Mouse (Mus musculus): Measurements from ENCODE around the gene Timeless.
"Not testable (repeated sequence)": the region's sequence is repeated elsewhere in the genome, so short reads cannot be mapped to it uniquely, and the experiment has no call there.

Timeless gene

DNA sequence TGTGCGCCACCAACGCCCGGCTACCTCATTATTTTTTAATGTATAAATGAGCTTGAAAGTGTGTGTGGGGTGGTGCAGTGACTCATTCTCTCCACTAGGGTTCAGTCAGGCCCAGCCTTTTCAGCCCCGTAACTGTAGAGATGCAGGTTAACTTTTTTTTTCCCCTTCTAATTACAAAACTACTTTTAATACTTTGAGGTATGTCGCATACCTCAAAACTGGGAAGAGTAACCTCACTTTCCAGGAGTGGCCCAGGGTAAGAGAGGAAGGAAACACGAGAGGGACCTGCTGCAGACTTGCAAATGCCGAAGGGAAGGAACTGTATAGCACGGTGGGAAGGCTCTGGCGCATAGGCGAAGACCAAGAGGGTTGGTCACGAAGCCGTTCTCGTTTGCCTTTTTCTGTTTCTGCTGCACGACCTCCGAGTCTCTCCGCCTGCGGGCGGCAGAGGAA is 19.0 kb upstream of the Timeless start:
- peak; percentile 71 for DNase-seq (ENCODE audit: low read depth, low spot score)

DNA sequence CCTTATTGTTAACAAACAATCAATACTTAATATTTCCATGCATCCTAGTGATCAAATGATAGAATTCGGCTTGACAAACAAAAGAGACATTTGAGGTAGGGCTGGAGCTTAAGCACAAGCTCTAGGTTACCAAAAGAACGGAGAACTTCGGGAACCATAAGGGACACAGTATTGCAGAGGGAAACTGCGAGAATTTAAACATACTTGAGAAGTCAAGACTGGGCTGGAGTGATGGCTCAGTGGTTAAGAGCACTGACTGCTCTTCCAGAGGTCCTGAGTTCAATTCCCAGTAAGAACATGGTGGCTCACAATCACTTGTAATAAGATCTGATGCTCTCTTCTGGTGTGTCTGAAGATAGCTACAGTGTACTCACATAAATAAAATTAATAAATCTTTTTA is 17.8 kb upstream of the Timeless start:
- DNase-seq (ENCODE audit: low read depth, low spot score): not testable (repeated sequence)

DNA sequence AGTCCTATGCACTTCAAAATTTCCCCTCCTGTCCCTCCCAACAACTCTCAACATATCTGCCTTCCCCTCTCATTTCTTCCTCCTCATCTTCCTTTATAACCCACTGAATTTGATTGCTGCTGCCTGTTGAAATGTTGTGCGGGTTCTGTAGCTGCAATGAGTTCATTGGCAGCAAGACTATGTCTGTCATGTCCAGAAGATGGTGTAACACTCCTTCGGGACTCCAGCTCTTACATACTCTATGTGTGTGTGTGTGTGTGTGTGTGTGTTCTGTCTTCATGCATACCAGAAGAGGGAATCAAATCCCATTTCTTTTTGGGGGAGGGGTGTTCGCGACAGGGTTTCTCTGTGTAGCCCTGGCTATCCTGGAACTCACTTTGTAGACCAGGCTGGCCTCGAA is 16.9 kb upstream of the Timeless start:
- DNase-seq (ENCODE audit: low read depth, low spot score): no peak

DNA sequence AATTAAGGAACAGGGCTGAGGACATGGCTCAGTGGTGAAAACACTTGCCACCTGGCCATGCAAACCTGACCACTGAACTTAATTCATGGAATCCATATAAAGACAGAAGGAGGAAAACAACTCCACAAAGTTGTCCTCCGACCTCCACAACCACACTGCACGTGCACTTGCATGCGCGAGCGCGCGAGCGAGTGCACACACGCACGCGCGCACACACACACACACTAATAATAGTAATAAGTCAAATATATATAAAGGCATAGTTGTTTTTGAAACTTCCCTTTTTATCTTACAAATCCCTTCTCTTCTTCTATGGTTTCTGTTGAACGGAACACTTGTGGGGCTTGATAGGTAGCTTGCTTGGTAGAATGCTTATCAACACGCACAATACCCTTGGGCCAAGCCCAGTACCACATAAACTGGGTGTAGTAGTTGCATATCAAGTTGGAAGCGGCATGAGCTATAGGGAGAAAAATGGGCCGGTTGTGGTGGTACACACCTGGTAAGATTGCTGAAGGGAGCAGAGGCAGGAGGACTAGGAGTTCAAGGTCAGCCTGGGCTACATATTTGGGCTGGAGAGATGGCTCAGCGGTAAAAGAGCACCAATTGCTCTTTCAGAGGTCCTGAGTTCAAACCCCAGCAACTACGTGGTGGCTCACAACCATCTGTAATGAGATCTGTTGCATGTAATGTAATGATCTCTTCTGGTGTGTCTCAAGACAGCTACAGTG is 13.3 kb upstream of the Timeless start:
- no peak for DNase-seq (ENCODE audit: low read depth, low spot score)

DNA sequence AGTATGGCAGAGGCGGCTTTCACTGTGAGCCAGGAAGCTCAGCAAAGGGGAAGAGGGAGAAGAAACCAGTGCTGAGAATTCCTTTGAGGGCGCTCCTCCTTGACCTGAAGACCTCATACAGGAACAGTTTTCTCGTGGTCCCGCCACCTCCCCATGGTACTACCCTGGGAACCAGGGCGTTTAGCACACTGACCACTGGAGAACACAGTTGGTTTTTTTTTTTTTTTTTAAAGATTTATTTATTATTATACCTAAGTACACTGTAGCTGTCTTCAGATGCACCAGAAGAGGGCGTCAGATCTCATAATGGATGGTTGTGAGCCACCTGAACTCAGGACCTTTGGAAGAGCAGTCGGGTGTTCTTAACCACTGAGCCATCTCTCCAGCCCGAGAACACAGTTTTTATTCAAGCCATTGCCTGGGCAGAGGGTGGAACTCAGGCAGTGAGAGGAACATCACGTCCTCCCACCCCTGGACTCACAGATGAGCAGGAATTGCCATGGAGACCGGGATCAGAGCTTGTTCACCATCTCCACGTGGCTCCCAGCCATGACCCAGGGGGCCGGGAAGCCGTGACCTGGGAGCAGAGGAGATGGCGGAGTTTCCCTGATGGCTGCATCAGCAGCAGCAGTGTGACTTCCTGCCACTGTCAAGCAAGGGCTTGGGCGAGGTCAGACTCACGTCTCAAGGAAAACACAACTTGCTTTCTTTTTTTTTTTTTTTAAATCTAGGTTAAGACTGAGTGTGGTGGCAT is 10.2 kb upstream of the Timeless start:
- no peak for DNase-seq (ENCODE audit: low read depth, low spot score)

DNA sequence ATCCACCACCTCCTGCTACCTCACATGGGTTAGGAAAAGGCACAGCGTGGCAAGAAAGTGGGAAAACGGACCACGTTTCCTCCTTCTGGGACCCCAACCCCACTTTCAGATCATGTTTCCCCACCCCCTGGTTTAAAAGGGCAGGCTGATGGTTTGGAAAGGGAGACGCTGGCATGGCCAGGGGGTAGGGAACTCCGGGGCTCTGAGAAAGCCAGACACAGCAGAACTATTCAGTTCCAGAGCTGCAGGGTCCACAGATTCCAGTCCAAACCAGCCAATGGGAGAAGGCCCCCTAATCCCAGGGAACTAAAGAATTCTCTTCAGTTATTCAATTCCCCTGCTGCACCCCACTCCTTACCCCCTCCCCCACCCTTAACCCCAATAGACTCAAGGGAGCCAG is 6.8 kb upstream of the Timeless start:
- no peak for DNase-seq (ENCODE audit: low read depth, low spot score)

DNA sequence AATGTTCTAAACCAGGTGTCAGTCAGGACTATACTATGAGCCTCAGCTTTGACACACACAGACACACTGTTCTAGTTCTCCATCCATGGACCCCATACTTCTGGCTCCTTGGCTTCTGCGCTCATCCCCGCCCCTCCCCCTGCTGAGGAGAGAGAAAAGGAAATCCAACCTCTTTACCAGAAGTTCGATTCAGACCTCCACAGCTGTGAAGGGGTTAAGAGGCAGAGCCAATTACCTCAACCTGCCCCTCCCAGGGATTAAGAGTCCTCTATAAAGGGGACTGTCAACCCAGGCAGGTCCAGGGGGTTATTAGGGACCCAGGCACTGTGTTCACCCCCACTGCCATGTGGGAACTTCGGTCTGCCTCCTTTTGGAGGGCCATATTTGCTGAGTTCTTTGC is 6.3 kb upstream of the Timeless start, which contains the start of gene Mip:
Gene Mip, plus strand, starts transcription at position 301 of the 400 bp plus-strand sequence.
- no peak for DNase-seq (ENCODE audit: low read depth, low spot score)

DNA sequence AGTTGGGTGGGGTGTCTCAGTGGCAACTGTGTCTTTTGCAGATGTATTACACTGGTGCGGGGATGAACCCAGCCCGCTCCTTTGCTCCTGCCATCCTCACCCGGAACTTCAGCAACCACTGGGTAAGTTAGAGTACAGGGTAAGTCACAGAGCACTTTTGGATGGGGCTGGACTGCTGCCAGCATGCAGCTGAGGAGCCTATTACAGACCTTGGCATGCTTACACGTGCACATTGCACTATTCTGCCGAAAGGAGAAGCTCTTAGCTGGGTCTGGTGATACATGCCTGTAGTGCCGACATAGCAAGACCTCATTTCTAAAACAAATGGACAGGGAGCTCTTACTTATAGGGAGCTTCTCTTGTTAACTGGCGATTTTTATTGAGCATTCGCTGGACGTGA is 4.3 kb upstream of the Timeless start:
- no peak for DNase-seq (ENCODE audit: low read depth, low spot score)

DNA sequence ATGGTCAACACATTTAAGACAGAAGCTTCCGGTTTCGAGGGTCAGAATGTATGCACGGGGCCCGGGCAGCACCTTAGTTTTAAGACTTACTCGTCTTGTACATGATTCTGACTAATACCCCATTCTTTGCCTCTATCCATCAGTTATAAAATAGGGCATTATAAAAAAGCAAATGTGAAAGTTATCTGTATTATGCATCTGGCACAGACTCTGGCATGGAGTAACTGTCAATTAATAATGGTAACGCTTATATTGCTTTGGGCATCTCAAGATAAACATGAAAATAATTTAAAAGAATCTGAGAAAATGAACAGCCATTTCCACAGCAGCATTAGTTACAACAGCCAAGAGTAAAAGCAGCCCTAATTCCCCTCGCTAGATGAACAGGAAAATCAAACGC is 3.9 kb upstream of the Timeless start:
- DNase-seq (ENCODE audit: low read depth, low spot score): no peak

DNA sequence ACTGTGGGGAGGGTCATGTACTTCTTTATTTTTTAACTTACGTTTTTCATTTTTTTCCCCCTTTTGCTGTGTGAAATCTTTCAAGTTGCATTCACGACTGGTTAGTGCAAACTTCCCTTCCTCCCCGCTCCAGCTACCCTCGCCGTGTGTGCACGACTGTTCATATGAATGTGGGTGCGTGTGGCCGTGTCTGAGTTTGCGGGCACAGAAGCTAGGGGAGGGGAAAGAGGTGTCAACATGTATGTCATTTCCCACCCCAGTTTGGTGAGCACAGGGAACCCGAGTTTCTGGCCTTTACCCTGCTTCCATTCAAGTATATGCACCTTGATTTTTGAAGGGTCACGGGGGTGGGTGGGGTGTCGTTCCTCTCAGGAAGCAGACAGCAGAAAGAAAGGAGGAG is 1.3 kb upstream of the Timeless start:
- no peak for DNase-seq (ENCODE audit: low read depth, low spot score)

DNA sequence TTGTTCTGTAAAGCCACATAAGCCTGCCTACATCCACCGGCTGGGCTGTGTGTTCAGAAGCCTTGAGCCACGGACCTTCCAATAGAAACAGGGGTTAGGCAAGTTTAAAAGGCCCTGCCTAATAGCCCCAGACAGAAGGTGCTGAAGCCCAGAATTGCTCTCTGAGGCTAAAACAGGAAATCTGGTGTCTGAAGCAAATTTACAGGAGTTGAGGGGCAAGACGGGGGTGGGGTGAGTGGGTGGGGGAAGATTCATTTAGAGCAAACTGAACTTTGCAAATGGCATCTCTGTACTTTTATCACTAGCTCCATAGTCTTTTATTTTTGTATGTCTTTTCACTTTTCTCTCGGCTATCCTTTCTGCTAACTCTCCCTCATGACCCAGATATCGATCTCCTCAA is 719 bp upstream of the Timeless start:
- no peak for DNase-seq (ENCODE audit: low read depth, low spot score)

DNA sequence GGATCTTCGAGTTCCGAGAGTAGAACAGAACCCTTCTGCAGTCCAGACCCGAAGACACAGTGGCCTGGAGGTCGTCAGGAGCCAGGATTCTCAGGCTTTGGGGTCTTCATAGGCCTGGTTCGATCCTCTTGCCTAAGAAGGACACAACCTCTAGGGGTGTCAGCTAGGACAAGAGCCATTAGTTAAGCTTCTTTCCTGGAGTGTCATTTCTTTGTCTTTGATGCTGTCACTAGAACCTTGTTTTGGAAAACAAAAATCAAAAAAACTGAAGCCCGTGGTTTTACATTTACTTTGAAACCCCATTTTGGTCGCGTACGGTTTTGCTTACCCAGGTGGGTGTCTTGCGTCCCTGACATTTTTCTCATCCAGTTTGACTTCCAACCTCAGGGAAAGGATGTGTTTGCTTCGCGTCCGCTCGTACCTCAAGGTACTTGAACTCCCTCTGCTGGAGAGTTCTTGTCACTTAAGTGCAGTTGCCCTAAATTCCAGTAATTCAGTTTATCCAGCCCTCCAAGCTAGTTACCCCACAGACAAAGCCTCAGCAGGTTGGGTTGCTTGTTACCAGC is 638 bp downstream of the Timeless start:
- DNase-seq (ENCODE audit: low read depth, low spot score): peak; percentile 92

DNA sequence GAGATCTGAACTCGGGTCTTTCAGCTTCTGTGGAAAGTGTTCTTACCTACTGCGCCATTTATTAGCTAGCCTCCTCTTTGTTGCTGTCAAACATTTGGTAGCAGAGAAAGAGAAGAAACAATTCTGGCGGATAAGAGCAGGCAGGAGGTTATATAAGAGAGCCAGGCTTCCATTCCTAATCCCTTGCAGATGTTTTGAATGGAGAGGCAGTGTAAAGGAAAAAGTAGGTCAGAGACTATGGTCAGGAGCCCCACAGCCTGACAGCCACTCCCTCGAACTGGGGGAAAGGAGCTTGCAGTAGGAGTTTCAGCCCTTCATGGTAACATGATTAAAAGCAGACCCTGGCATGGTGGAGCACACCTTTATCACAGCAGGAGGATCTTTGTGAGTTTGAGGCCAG is 4.5 kb downstream of the Timeless start:
- DNase-seq (ENCODE audit: low read depth, low spot score): no peak

DNA sequence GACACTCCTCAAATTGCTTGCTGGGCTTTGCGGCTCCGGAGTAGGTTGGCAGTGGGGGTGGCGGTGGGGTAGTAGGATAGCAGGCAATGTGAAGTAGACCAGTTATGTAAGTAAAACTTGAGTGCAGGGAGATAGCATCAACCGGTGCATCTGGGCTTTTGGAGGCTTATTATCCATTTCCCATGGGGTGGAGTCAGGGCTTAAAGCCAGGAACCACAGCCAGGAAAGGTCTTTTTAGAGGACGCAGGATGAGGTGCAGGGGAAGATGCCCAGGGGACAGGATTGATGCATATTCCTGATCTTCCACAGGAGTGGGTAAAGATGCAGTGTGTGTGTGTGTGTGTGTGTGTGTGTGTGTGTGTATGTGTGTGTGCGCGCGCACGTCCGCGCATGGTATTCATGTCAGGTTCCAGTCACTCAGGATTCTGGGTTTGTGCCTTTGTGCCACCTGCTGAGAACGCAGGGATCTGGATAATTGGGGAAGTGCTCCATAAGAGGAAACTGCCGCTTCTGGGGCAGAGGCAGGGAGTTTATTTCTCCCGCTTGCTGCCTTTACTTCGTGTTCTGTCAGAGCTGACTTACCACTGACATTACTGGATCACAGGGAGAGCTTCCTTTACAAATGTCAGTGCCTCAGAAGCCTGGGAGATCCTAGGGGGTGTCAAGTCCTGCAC is 6.1 kb downstream of the Timeless start:
- no peak for DNase-seq (ENCODE audit: low read depth, low spot score)

DNA sequence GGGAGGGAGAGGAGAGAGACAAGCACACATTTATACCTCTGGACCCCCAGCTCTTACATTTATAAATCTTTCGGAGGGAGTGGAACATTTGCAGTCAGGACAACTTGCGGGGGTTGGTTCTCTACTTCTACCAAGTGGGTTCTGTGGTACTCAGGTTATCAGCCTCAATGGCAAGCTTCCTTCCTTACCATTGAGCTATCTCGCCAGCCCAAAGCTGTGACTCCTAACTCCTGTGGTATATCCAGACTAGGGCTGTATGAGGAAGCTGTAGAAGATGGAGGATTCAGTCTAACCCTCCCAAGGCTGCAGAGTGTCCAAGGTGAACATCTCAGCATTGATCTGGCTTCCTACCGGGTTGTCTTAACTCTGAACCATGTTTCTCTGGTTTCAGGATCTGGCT is 7.3 kb downstream of the Timeless start:
- DNase-seq (ENCODE audit: low read depth, low spot score): no peak

DNA sequence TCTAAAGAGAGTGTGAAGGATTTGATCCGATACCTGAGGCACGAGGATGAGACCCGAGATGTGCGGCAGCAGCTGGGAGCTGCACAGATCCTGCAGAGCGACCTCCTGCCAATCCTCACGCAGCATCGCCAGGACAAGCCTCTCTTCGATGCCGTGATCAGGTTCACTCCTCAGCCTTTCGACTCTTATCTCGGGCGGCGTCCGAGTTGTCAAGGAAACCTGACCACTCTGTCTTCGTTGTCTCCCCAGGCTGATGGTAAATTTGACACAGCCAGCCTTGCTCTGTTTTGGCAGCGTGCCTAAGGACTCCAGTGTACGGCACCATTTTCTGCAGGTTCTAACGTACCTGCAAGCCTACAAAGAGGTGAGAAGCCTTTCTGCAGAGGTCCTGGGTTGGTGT is 8.3 kb downstream of the Timeless start:
- no peak for DNase-seq (ENCODE audit: low read depth, low spot score)

DNA sequence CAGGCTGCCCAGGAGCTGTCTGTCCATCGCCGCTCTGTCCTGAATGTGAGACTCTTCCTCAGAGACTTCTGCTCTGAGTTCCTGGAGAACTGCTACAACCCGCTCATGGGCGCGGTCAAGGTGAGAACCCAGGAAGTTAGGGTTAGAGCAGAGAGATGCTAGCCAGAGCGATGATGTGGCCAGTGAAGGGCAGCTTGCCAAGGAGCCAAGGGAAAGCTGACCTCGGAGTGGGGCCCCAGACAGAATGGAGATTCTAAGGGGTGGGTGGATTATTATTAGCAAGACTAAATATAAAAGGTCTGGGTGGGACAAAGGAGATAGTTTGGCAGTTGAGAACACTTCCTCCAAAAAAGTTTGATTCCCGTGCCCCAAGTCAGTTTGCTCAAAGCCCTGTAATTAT is 11.4 kb downstream of the Timeless start:
- no peak for DNase-seq (ENCODE audit: low read depth, low spot score)

DNA sequence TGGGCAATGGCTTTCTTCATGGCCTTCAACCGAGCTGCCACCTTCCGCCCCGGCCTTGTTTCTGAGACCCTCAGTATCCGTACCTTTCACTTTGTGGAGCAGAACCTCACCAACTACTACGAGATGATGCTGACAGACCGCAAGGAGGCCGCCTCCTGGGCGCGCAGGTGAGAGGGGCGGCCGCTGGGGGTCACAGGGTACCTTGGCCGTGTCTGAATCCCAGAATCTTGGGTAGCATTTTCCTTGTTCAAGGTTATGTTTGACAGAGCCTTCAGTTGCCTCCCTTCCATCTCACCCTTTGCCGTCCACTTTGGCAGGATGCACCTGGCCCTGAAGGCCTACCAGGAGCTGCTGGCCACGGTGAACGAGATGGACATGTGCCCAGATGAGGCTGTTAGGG is 12.3 kb downstream of the Timeless start:
- DNase-seq (ENCODE audit: low read depth, low spot score): no peak

DNA sequence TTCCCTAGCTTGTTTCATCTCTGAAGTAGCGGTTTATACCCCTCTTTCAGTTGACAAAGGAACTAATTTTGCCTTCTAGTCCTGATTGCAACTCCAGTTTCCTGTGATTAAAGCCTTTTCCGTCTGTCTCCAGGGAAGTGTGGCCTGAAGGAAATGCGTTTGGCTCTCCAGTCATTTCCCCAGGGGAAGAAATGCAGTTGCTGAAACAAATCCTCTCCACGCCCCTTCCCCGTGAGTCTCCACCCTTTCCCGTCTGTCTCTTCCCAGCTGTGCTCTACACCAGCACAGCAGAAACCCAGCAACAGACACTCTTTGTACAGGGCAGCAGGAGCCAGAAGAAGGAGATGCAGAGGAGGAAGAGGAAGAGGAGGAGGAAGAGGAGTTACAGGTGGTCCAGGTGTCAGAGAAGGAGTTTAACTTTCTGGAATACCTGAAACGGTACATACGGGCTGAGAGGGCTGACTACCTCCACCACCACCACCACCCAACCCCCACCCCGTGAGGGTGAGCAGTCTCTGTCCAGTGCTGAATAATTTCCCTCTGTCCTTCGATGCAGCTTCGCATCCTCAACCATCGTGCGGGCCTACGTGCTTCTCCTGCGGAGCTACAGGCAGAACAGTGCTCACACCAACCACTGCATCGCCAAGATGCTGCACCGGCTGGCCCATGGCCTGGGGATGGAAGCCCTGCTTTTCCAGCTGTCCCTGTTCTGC is 15.3 kb downstream of the Timeless start:
- peak; percentile 85 for DNase-seq (ENCODE audit: low read depth, low spot score)

DNA sequence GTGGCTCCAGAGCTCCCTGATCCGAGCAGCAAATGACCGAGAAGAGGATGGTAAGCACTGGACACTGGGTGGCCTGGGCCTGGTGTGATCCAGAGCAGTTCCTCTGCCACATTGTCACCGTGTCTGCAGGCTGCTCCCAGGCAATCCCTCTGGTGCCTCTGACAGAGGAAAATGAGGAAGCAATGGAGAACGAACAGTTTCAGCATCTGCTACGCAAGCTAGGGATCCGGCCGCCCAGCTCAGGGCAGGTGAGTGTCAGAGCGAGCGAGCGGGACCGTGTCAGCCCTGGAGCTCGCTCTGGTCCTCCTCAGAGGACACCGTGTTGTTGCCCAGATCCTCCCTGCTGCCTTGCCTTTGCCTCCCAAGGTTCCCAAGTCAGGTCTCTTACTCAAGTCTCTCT is 18.7 kb downstream of the Timeless start:
- DNase-seq (ENCODE audit: low read depth, low spot score): no peak

DNA sequence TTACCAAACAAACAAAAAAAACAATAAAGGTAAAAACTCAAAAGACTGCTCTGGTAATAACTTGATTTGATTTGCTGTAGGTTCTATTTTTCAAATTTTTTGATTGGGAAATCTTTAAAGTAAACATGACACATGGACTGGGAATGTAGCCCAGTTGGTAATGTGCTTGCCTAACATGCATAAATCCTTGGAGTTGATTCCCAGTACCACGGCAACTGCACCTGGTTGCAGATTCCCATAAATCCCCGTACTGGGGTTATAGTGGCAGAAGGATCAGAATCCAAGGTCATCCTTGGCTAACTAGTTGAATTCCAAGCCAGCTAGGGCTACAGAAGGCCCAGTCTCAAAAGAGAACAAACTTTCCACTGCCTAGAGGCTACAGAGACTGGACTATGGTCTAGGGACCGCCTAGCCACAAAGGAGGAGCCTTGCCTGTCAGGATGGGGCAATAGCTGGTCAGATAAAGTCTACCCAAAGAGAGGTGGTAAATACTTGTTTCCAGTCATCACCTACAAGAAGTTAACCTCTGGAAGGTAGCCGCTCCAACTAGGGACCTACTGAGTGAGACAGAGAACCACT is 21.9 kb downstream of the Timeless start, which contains the start of gene Apon:
Gene Apon, plus strand, starts transcription at position 420 of the 579 bp plus-strand sequence.
- DNase-seq (ENCODE audit: low read depth, low spot score): no peak

Data from ES-CJ7 (cell line).